Mouse (Mus musculus) embryonic stem cell, embryonic (primary cell): ENCODE results near the gene Cpeb4.

Source experiments
- CTCF ChIA-PET, 4 experiments: fragments of 300-600 bp in 2 of 4; fragments of 350-600 bp in 2 of 4; sonication (Branson Sonifier 250); formaldehyde crosslinking; loops; one replicate each; lab custom pipeline; 2022; ENCODE audit warnings: inconsistent platforms in 2 of 4; lab: Charles Lee
- POLR2A ChIA-PET, 4 experiments: fragments of 300-600 bp in 2 of 4; fragments of 350-600 bp in 2 of 4; sonication (Branson Sonifier 250); formaldehyde crosslinking; loops; one replicate each; lab custom pipeline; 2022; ENCODE audit warnings: antibody characterized with exemption in 4 of 4, inconsistent platforms in 1 of 4; lab: Charles Lee

The Cpeb4 gene

DNA sequence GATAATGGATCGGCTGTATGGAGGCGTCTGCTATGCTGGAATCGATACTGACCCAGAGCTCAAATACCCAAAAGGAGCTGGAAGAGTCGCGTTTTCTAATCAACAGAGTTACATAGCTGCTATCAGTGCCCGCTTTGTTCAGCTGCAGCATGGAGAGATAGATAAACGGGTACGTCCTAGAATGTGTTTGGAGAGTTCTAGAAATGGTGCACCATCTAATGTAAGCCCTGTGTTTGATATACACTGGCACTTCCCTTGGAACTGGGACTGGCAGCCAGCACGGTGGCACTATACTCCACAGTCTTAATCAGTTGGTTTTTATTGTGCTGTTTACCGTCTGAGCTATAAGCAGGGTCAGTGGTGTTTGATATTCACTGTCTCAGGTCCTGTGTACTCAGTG lies 58.0 kb downstream of the Cpeb4 start:
- POLR2A ChIA-PET = interaction anchor here in 2 of 4 experiments (0.6 to 1.0 kb wide), 3 partner anchors 21 to 214 kb away, joined by 3 to 5 read pairs (median 5); no protein-coding TSS in a partner anchor

DNA sequence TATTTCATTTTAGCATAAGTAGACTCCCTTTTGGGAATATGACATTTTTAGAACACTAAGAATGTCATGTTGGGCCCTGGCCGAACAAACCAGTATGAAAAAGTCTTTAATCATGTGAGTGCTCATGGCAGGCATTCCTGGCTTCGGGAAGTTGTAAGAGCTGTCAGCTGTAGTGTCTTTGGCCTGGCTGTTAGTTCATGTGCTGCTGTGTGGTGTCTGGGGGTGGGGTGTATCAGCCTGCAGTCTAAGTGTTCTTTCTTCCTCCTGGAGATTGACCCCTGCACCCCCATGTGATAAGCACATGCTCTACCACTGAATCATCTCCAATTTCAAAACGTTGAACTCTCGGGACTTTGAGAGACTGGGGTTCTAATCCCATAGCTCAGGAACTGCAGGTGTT lies 63.6 kb downstream of the Cpeb4 start:
- CTCF ChIA-PET = no interaction called here
- POLR2A ChIA-PET = interaction anchor here in 2 of 4 experiments (0.5 to 1.4 kb wide), 2 partner anchors 57 to 564 kb away, joined by 3 to 5 read pairs; no protein-coding TSS in a partner anchor

More for the DNA sequence above, 58.0 kb downstream of the Cpeb4 start:
- CTCF ChIA-PET = interaction anchor here in 2 of 4 experiments (0.6 to 1.0 kb wide), 2 partner anchors 16 to 20 kb away, joined by 3 to 5 read pairs; no protein-coding TSS in a partner anchor

DNA sequence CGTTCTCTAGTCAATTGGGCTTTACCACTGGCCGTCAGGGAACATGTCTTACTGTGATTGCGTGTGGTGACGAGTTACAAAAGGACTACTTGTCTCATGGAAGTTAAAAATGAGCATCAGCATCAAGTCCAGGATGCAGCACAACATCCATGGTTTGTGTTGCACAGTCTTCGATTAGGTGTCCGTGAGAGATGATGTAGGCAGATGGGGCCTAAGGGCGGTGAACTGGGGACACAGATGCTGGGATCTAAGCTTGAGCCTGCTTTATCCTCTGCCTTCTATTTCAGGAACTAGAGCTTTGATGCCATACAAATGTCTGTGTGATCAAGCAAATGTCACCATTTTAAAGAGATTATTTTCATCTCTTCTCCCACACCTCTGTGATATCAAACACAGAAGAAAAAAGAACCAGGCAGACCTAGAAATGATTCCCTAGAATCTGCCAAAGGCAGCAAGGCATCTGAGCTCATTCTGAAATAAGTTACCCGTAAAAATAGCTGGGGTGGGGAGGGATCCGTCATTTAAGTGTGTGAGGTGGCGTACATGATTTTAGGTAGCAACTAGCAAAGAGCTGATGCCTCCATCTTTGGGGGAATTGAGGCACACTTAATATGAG lies 65.0 kb downstream of the Cpeb4 start:
- CTCF ChIA-PET = interaction anchor here in 1 of 4 experiments (1.3 kb wide), 1 partner anchor 267 kb away, joined by 3 read pairs; no protein-coding TSS in a partner anchor
- POLR2A ChIA-PET = interaction anchor here in 2 of 4 experiments (1.4 kb wide), 2 partner anchors 59 to 67 kb away, joined by 3 read pairs; no protein-coding TSS in a partner anchor

DNA sequence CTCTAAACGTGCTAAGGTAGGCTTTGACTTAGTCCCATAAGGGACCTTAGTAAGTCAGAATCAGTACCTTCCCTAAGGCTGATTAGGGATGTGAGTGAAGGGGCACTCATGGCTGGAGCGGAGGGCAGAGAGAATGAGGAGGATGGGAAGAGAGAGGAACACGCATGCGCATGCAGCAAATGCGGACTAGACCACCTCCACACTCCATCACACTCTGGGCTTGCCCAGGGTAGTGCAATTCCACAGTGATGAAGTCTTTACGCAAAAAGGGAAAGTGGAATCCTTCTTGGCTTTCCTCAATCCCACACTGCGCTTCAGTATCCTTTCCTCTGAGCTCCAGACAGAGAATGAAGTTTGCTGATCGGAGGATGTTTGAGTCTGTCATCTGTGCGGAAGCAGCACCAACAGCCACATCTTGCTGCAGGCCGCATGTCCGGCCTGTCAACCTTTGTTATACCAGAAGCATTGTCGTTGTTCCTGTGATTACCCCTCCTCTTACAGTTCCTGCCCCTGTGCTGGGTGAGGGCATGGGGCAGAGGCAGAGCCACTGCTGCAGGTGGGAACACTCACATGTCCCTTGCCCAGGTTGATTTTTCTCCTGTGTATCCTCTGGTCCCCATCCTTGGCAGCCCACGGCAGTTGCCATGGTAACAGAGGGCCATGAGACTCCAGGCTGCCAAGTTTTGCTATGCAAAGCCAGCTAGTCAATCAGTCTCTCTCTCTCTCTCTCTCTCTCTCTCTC lies 69.1 kb downstream of the Cpeb4 start:
- CTCF ChIA-PET = interaction anchor here in 3 of 4 experiments (0.5 to 1.7 kb wide), 8 partner anchors 9 to 1602 kb away, joined by 3 to 20 read pairs (median 4); partner anchors contain the start of gene Snrnp25 (in 1 of the 3)
- POLR2A ChIA-PET = interaction anchor here in 1 of 4 experiments (0.9 to 1.1 kb wide), 2 partner anchors 8 to 177 kb away, joined by 3 read pairs; no protein-coding TSS in a partner anchor

DNA sequence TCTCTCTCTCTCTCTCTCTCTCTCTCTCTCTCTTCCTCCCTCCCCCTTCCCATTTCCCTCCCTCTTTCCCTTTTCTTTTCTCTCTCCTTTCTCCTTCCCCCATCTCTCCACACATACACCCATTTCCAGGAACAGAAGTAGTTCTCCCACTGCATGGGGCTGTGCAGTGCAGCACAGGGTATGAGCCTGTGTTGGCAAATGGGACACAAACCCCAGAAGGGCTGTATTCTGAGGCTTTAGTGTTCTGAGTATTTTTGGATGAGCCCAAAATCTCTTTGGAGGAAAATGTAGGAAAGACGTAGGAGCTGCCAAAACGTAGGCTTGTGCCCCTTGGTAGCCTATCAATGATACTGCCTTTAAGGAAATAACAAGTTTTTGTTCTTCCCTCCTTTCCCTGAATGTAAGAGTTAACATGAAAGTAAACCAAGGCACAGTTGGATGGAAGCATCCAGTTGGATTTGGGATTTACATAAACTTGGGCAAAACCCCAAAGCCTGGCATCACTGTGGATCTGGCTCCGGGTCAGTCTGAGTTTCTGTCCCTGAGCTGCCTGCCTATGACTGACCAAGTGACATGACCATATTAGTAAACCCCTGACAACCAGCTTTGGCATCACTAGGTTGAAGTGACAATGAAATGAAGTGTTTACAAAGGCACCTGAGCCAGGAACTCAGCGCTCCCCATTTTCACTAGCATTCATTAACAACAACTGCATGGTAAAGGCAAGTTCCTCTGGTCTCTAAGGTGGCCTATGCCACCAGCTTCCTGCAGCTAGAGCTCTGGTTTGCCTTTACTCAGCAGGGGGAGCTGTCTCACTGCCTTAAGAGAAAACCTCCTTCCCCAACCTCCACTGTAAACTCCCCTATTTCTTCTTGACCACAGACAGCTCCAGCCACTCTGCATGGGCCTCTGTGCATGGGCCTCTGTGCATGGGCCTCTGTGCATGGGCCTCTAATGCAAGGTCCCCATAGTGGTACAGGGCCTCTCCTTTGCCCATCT lies 69.9 kb downstream of the Cpeb4 start:
- POLR2A ChIA-PET = interaction anchor here in 2 of 4 experiments (0.6 to 1.1 kb wide), 5 partner anchors 9 to 398 kb away, joined by 3 to 6 read pairs (median 3); no protein-coding TSS in a partner anchor

DNA sequence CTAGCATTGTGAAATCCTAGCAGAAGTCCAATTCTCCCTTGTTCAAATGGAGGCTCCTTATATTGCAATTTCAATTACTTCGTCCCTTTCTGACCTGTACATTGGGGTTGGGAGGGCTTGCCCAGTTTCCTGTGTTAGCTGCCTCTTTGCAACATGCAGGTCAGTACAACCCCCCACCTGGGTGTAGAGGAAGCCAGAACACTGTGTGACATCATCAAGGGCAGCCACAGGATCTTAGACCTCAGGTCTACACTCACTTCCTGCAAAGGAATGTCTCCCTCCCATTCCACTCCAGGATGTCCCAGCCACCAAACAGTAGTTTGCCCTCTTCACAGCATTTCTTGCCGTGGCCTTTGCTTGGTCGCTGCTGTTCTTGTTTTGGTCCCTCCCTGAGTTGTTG lies 73.5 kb downstream of the Cpeb4 start:
- POLR2A ChIA-PET = interaction anchor here in 3 of 4 experiments (0.6 to 2.2 kb wide), 5 partner anchors 13 to 727 kb away, joined by 3 to 5 read pairs (median 3); no protein-coding TSS in a partner anchor
- CTCF ChIA-PET = interaction anchor here in 1 of 4 experiments (0.7 kb wide), 1 partner anchor 217 kb away, joined by 3 read pairs; no protein-coding TSS in a partner anchor

More for the DNA sequence above, 69.9 kb downstream of the Cpeb4 start:
- CTCF ChIA-PET = interaction anchor here (0.5 to 1.7 kb wide), 16 partner anchors 8 to 1602 kb away, joined by 3 to 20 read pairs (median 4); no protein-coding TSS in a partner anchor

DNA sequence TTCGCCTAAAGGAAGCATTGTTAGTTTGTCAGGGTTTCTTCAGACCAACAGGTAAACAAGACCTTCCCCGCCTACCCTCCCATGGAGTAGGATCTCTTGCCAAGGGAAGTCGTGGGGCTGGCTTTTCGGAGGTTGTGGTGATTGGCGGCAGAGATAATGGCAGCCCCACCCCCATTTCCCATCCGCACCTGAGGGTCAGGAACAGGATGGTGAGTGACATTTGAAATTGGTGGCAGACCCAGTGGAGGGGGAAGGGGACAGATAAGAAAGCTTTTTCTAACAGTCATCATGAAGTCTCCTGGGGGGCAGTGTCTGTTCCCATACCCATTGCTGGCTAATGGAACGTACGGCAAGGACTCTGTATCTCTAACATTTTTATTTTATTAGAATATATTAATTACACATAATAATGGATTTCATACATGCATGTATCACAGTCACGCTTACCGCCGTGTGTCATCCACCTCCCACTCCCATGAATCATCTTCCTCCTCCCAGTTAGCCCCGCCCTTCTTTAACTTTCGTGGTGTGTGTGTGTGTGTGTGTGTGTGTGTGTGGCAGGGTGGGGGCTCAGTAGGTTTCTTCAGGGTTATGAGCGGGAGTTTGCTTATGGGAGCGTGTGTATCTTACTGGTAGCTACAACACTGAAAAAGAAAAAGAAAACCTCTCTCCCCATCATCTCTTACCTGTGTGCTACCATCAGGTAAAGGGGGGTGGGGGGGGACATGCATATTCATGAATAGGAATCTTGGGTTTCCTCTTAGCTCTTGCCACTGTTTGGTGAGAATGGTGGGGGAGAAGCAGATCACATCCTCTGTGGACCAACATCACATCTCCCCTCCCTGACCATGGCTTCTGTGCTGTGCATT lies 76.7 kb downstream of the Cpeb4 start:
- CTCF ChIA-PET = interaction anchor here (0.6 to 2.2 kb wide), 50 partner anchors 14 to 721 kb away, joined by 3 to 25 read pairs (median 4); partner anchors contain the start of genes Bod1 (in 2 of the 4) and 4930524B15Rik (in 1 of the 4)
- POLR2A ChIA-PET = interaction anchor here (0.7 to 3.3 kb wide), 31 partner anchors 10 to 285 kb away, joined by 3 to 19 read pairs (median 3); partner anchors contain the start of genes Bod1 (in 2 of the 4), Cpeb4 (in 1 of the 4) and Nsg2 (in 1 of the 4)

DNA sequence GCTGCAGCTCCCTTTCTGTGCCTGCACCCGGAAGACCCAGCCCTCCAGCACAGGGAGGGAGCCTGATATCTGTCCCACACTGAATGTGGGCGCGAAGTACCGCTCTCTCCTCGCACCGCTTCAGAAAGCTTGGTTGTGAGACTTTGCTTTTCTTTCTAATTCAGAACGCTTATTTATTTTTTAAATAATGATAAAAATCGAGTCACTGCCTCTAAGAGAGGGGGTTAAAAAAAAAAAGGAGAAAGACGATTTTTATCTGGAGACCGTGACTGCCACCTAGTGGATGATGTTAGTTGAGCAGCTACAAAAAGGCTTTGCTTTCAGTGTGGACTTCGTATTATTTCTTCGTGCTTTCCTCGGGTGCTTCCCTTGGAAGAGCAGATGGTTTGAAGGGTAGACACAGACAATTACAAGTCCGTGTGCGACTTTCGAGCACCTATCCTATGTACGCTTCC lies 77.3 kb downstream of the Cpeb4 start:
- ChIA-PET CTCF (interaction anchor here (0.6 to 2.2 kb wide), 63 partner anchors 9 to 857 kb away, joined by 3 to 25 read pairs (median 4); partner anchors contain the start of genes Bod1 (in 2 of the 4) and 4930524B15Rik (in 1 of the 4)), POLR2A (interaction anchor here (0.7 to 3.3 kb wide), 33 partner anchors 9 to 286 kb away, joined by 3 to 19 read pairs (median 3); partner anchors contain the start of genes Bod1 (in 2 of the 4), 4930524B15Rik (in 1 of the 4), Cpeb4 (in 1 of the 4) and Nsg2 (in 1 of the 4))

DNA sequence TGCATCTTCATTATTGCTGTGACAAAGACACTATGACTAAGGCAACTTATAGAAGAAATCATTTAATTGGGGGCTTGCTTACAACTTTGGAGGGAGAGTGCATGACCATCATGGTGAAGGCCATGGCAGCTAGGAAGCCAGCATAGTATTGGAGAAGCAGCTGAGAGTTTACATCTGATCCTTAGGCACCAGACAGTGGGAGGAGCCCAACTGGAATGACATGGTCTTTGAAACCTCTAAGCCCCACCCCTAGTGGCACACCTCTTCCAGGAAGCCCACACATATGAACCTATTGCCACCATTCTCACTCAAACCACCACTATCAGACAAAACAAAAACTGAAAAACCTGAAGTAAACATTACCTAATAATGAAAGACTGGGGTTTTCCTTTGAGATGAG lies 88.1 kb downstream of the Cpeb4 start:
- ChIA-PET CTCF (no interaction called here), POLR2A (interaction anchor here in 2 of 4 experiments (0.5 to 3.0 kb wide), 5 partner anchors 20 to 292 kb away, joined by 3 to 14 read pairs (median 3); no protein-coding TSS in a partner anchor)

DNA sequence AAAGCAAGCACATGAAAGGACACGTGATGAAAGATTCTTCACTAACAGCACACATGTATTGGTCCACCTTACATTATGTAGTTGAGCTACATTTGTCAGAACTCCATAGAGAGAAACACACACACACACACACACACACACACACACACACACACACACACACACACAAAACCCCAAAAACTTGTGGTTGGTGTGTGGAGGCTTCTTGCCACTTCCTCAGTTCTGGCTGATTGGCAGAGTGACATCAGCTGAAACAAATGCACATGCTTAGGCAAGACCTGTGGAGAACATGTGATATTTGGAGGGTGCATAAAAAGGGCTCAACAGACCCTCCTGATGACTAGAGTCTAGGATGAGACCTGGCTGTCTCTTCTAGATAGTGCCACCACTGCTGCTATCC lies 92.0 kb downstream of the Cpeb4 start:
- ChIA-PET CTCF (no interaction called here), POLR2A (interaction anchor here in 1 of 4 experiments (0.7 to 5.3 kb wide), 4 partner anchors 8 to 276 kb away, joined by 3 to 46 read pairs (median 5); no protein-coding TSS in a partner anchor)

DNA sequence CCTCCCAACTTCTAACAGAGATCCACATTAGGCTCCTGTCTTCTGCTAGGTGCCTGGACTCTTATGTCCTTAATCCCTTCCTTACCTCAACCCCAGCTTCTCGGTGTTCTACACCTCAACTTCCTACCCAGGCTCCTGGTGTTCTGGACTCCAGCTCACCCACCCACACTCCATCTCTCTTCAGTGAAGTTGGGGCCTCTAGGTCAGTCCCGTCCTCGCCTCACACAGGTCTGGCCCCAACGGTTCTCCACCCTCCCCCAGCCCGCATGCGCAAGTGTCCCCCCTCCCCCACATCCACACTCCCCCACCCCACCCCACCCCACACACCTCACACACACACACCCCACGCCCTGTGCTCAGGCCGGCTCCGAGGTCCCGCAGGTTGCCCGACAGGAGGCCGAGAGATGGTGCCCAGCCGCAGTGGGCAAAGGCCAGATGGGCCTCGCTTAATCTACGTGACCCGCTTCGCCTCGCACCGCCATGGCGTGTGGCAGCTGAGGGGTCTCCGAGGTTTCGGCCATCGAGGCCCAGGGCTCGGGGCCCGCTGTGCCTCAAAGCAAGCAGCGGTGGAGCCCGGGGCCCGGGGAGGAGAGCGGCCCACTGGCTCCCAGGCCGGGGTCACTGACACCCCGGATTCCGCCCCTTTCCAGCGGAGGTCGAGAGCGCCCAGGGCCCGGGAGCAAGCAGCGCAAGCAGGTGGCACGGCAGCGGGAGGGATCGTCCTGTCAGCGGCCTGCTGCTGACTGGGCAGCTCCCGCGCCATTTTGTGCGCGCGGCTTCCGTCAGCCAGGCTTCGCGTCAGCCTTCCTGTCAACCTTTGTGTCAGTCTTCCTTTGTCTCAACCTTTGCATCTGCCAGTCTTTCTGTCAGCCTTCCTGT lies 93.5 kb downstream of the Cpeb4 start, which contains the start of gene 4930524B15Rik:
Gene 4930524B15Rik (plus strand): TSS at position 337 of the 879 bp plus-strand sequence.
- POLR2A ChIA-PET = interaction anchor here in 2 of 4 experiments (0.9 to 5.3 kb wide), 5 partner anchors 15 to 146 kb away, joined by 3 to 46 read pairs (median 3); no protein-coding TSS in a partner anchor
- CTCF ChIA-PET = interaction anchor here in 3 of 4 experiments (0.5 to 1.1 kb wide), 4 partner anchors 16 to 377 kb away, joined by 3 to 14 read pairs (median 4); partner anchors contain the start of gene Nsg2 (in 1 of the 3)

DNA sequence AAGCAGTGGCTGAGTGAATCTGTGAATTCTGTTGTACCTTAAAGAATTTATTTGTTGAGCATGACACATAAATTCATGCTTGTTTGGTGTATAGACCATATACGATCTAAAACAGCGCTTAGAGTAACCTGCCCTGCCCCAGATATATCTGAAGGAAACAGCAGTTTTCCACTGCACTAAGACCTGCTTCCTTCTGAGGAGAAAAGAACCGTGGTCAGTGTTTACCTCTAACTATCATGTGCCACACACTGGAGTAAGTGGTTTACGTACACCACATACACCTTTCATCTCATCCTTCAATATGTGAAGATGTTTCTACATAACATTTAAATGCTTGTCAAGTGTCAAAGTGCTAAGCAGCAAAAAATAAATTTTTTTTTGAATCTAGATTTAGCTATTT lies 102.1 kb downstream of the Cpeb4 start:
- POLR2A ChIA-PET = interaction anchor here in 1 of 4 experiments (0.7 to 2.8 kb wide), 4 partner anchors 8 to 104 kb away, joined by 3 to 11 read pairs (median 5); no protein-coding TSS in a partner anchor

DNA sequence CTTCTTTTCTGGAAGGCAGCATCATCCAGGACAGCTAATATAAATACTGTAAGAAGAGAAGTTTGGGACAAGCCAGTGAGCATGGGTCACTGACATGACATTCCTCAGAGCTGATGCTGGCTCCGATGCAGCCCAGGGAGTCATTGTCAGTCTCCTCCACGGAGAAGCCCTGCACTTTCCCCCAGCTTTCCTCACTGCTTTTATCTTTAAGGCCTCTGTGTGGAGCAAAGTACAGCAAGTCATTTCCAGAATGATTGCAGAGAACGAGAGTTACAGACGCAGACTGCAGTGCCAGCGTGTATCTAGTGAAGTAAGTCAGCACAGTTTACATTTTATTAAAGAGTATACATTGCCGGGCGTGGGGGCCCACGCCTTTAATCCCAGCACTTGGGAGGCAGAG lies 102.8 kb downstream of the Cpeb4 start:
- ChIA-PET POLR2A (interaction anchor here in 1 of 4 experiments (0.7 to 2.8 kb wide), 4 partner anchors 8 to 25 kb away, joined by 3 to 11 read pairs (median 6); no protein-coding TSS in a partner anchor), CTCF (no interaction called here)

More for the DNA sequence above, 102.1 kb downstream of the Cpeb4 start:
- CTCF ChIA-PET = no interaction called here

DNA sequence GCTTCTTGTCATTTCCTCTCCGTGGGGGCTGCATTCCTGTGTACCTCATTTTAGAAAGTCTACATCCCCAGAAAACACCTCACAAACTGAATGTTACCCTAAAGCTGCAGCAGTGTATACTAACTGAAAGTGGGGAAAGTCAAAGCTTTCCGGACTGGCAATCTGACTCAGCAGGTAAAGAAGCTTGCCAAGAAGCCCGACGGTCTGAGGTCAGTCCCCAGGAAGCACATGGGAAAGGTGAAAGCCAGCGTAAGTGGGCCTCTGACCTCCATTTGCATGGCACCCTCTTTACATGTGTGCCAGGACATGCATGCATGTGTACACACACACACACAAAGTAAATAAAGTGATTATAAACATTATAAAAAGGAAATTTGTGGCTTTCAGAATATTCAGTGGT lies 103.7 kb downstream of the Cpeb4 start:
- CTCF ChIA-PET = interaction anchor here in 1 of 4 experiments (0.6 kb wide), 1 partner anchor 165 kb away, joined by 4 read pairs; no protein-coding TSS in a partner anchor
- POLR2A ChIA-PET = interaction anchor here in 1 of 4 experiments (1.0 to 2.8 kb wide), 6 partner anchors 8 to 304 kb away, joined by 3 to 11 read pairs (median 6); partner anchors contain the start of gene Bod1
